Mouse (Mus musculus) spleen, embryonic (tissue): ENCODE results near the gene Usp38.

Experiments used
- CTCF ChIA-PET: fragments of 350-600 bp; sonication (Branson Sonifier 250); formaldehyde crosslinking; loops from one replicate; lab custom pipeline; 2022; lab: Charles Lee

Usp38 gene

GRCm38 (mm10) chr8:80962592-80962983 lies 52.1 kb downstream of the Usp38 start:
- CTCF ChIA-PET = interaction anchor here (0.7 kb wide), 1 partner anchor 1837 kb away, joined by 3 read pairs; no protein-coding TSS in a partner anchor

- CTCF ChIA-PET = no interaction called here
Measured at GRCm38 (mm10) chr8:80961937-80962591, 52.7 kb downstream of the Usp38 start.

GRCm38 (mm10) chr8:80961070-80961609 lies 53.6 kb downstream of the Usp38 start:
- CTCF ChIA-PET = no interaction called here

- CTCF ChIA-PET = no interaction called here
Measured at GRCm38 (mm10) chr8:80959588-80960268, 55.0 kb downstream of the Usp38 start.

- CTCF ChIA-PET = interaction anchor here (0.7 kb wide), 1 partner anchor 70 kb away, joined by 4 read pairs; no protein-coding TSS in a partner anchor
Measured at GRCm38 (mm10) chr8:80957776-80958175, 57.0 kb downstream of the Usp38 start.

GRCm38 (mm10) chr8:80952973-80953372 lies 61.8 kb downstream of the Usp38 start:
- CTCF ChIA-PET = no interaction called here

- CTCF ChIA-PET = no interaction called here
Measured at GRCm38 (mm10) chr8:80952235-80952915, 62.4 kb downstream of the Usp38 start.

GRCm38 (mm10) chr8:80948405-80949183 lies 66.1 kb downstream of the Usp38 start:
- CTCF ChIA-PET = no interaction called here

GRCm38 (mm10) chr8:80943742-80944141 lies 71.0 kb downstream of the Usp38 start:
- CTCF ChIA-PET = interaction anchor here (0.7 kb wide), 1 partner anchor 29 kb away, joined by 7 read pairs; no protein-coding TSS in a partner anchor

- CTCF ChIA-PET = interaction anchor here (0.7 kb wide), 1 partner anchor 198 kb away, joined by 3 read pairs; no protein-coding TSS in a partner anchor
Measured at GRCm38 (mm10) chr8:80941621-80942020, 73.1 kb downstream of the Usp38 start.

- CTCF ChIA-PET = interaction anchor here (0.6 kb wide), 1 partner anchor 15 kb away, joined by 3 read pairs; no protein-coding TSS in a partner anchor
Measured at GRCm38 (mm10) chr8:80937814-80938650, 76.7 kb downstream of the Usp38 start.
